Mouse (Mus musculus) stomach, postnatal 0 days (tissue): ENCODE data around the gene Rmi2. TPM values are rescaled to one million over a fixed set of nuclear protein-coding genes. Genes with fewer than 3 reads are reported as not detected.

Source experiments
- ATAC-seq: fragments of 200-750 bp; cut with Nextera tagmentation; 2 replicates; pipeline ENCODE4 v1.8.0; 2017; ENCODE audit not compliant: low FRiP score, low TSS enrichment
- DNase-seq: peaks from one replicate; pipeline ENCODE4 v3.0.0-alpha.2; 2016; ENCODE audit warnings: low spot score
- H3K27ac ChIP-seq: fragments of 300-500 bp; sonication (generic); replicated peaks from 2 replicates; pipeline ENCODE4 v1.5.1; 2014; ENCODE audit warnings: mild to moderate bottlenecking, control low read depth
- H3K27me3 ChIP-seq: fragments of 300-500 bp; sonication (generic); 2 replicates; pipeline ENCODE4 v1.6.1; 2014; ENCODE audit warnings: low read length; ENCODE audit not compliant: control insufficient read depth, insufficient read depth
- H3K36me3 ChIP-seq: fragments of 300-500 bp; sonication (generic); 2 replicates; pipeline ENCODE4 v1.6.1; 2014; ENCODE audit warnings: low read length, mixed read lengths; ENCODE audit not compliant: control insufficient read depth, insufficient read depth
- H3K4me1 ChIP-seq: fragments of 300-500 bp; sonication (generic); replicated peaks from 2 replicates; pipeline ENCODE4 v1.6.1; 2014; ENCODE audit warnings: antibody characterized with exemption; ENCODE audit not compliant: control insufficient read depth, insufficient read depth
- H3K4me2 ChIP-seq: fragments of 300-500 bp; sonication (generic); replicated peaks from 2 replicates; pipeline ENCODE4 v1.6.1; 2014; ENCODE audit warnings: low read depth, mild to moderate bottlenecking, control low read depth, moderate library complexity
- H3K4me3 ChIP-seq: fragments of 300-500 bp; sonication (generic); 2 replicates; pipeline ENCODE4 v1.5.1; 2014; ENCODE audit warnings: low read depth, low read length, control low read depth
- H3K9ac ChIP-seq: fragments of 300-500 bp; sonication (generic); 2 replicates; pipeline ENCODE4 v1.6.1; 2014; ENCODE audit warnings: mild to moderate bottlenecking, low read length, control low read depth, mixed read lengths
- H3K9me3 ChIP-seq: fragments of 300-500 bp; sonication (generic); 2 replicates; pipeline ENCODE4 v1.6.1; 2016; ENCODE audit warnings: low read length; ENCODE audit not compliant: control insufficient read depth
- CTCF ChIP-seq: IDR thresholded peaks from 2 replicates; pipeline ENCODE4 v1.5.1; 2016; ENCODE audit warnings: antibody characterized with exemption, low read depth, mild to moderate bottlenecking, moderate library complexity
- EP300 ChIP-seq: optimal IDR thresholded peaks from 2 replicates; pipeline ENCODE3; 2016; ENCODE audit warnings: antibody characterized with exemption
- WGBS: fragments of 180-500 bp; shearing (Covaris S2); extraction: QIAGEN DNeasy Blood & Tissue Kit; methylation state at CpG from one replicate; pipeline ENCODE4 v1.1.7; 2014; 5-methylcytosine and 5-hydroxymethylcytosine counted together
- polyA plus RNA-seq: library from polyadenylated mRNA; unstranded; fragments of >200 nt; fragmentation: Nextera tagmentation; extraction: Ambion mirVana; gene quantifications from 2 replicates; pipeline ENCODE4 v1.2.1, GENCODE M21; 2015

The Rmi2 gene
- polyA plus RNA-seq, 1 experiment from 2014 or later, result 0.76 TPM

DNA sequence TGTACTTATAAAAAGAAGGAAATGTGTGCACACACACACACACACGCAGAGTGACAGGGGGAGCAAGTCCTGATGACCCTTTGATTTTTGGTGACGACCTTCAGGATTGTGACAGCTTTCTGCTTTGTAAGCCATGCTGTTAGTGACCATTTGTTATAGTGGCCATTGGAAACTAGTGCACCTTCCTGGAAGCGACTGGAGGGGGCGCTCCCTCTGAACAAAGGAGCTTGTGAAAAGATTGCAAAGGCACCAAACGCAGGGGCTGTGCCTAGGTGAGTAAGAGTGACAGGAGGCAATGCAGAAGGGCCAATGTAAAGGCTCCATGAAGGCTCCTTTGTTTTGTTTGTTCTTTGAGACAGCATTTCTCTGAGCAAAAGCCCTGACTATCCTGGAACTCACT is 68.0 kb downstream of the Rmi2 start:
- WGBS, result 71% methylated on average over 5 of the region's 5 CpGs
- Histone ChIP-seq H3K4me2 (no peak overlapping the region), H3K9me3 (no peaks in the 10 kb centered on the region), H3K4me3 (no peak overlapping the region), H3K27me3 (no peaks in the 10 kb centered on the region), H3K27ac (no peak overlapping the region), H3K4me1 (no peaks in the 10 kb centered on the region; the same call in 1 of the 2 replicates), H3K9ac (no peak overlapping the region), H3K36me3 (no peaks in the 10 kb centered on the region)
- DNase-seq (no peak), ATAC-seq (no peak)
- TF ChIP-seq CTCF, result peak; percentile 33; the same call in 1 of the 2 replicates
- TF ChIP-seq EP300, result no peak

- no peak overlapping the region for H3K27ac ChIP-seq
- no peak overlapping the region for H3K4me3 ChIP-seq
- H3K36me3 ChIP-seq, result no peaks in the 10 kb centered on the region
- ATAC-seq (peak; percentile 82), DNase-seq (peak; percentile 38)
- no peaks in the 10 kb centered on the region for H3K27me3 ChIP-seq
- no peak for TF ChIP-seq EP300
- no peak for TF ChIP-seq CTCF
- no peak overlapping the region for H3K4me2 ChIP-seq
- H3K9me3 ChIP-seq, result no peaks in the 10 kb centered on the region
- WGBS, result 42% methylated on average over 5 of the region's 5 CpGs
- no peak overlapping the region for H3K9ac ChIP-seq
- H3K4me1 ChIP-seq, result no peaks in the 10 kb centered on the region; the same call in 1 of the 2 replicates
Observed at GRCm38 (mm10) chr16:10905661-10906113, 70.8 kb downstream of the Rmi2 start.

DNA sequence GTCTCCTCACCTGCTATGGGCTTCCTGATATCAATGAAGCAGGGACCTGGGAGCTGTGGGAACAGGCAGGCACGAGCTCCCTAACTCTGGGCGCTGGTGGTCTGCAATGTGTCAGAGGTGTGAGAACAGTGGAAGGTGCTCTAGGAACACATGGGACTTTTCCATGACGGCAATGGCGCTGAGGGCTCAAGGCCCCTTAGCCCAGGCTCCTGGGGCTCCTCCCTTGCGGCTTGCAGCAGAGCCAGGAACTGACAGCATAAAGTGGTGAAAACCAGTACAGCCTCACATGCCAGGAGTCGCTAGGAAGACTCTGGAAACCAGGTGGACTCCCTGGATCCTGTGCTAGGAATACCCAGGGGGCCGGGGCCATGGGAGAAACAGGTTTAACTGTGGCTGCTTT is 75.7 kb downstream of the Rmi2 start:
- Histone ChIP-seq H3K9me3 (no peaks in the 10 kb centered on the region), H3K9ac (no peak overlapping the region), H3K4me1 (no peaks in the 10 kb centered on the region), H3K27me3 (no peaks in the 10 kb centered on the region), H3K27ac (no peak overlapping the region), H3K4me2 (no peak overlapping the region), H3K36me3 (no peaks in the 10 kb centered on the region), H3K4me3 (no peak overlapping the region)
- DNase-seq (no peak), ATAC-seq (no peak)
- TF ChIP-seq EP300 (no peak), CTCF (no peak)
- WGBS, result 74% methylated on average over 7 of the region's 7 CpGs

GRCm38 (mm10) chr16:10911061-10911460 is 76.2 kb downstream of the Rmi2 start:
- TF ChIP-seq EP300 (no peak), CTCF (no peak)
- H3K4me1 ChIP-seq, result no peaks in the 10 kb centered on the region
- H3K4me3 ChIP-seq, result no peak overlapping the region
- no peak for DNase-seq
- WGBS, result 76% methylated on average over 2 of the region's 2 CpGs
- no peak overlapping the region for H3K9ac ChIP-seq
- no peak overlapping the region for H3K4me2 ChIP-seq
- H3K9me3 ChIP-seq, result no peaks in the 10 kb centered on the region
- ATAC-seq, result no peak
- H3K27ac ChIP-seq, result no peak overlapping the region
- no peaks in the 10 kb centered on the region for H3K36me3 ChIP-seq
- no peaks in the 10 kb centered on the region for H3K27me3 ChIP-seq

DNA sequence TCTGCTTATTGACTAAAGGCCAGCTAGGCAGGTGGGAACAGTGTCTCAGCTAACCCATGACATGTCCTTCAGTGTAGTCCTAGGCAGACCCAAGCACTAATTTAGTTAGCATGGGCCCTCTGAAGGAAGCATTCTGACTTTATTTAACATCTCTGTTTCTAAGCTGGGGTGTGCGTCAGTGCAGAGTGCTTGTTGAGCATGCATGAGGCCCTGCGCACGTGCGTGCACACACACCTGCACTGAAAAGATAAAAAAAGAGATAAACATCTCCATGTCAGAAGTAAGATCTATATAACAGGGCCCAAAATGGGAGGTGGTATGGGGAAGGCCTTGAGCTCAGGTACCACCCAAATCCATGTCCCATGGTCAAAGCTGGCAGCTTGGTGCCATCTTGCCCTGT is 80.2 kb downstream of the Rmi2 start:
- H3K27ac ChIP-seq, result no peak overlapping the region
- no peak overlapping the region for H3K9ac ChIP-seq
- 93% methylated on average over 4 of the region's 4 CpGs for WGBS
- H3K9me3 ChIP-seq, result no peaks in the 10 kb centered on the region
- no peak overlapping the region for H3K4me3 ChIP-seq
- ATAC-seq (no peak), DNase-seq (no peak)
- TF ChIP-seq EP300 (no peak), CTCF (no peak)
- no peaks in the 10 kb centered on the region for H3K27me3 ChIP-seq
- no peaks in the 10 kb centered on the region for H3K4me1 ChIP-seq
- no peaks in the 10 kb centered on the region for H3K36me3 ChIP-seq
- H3K4me2 ChIP-seq, result no peak overlapping the region

GRCm38 (mm10) chr16:10916271-10916670 is 81.4 kb downstream of the Rmi2 start:
- DNase-seq (no peak), ATAC-seq (no peak)
- Histone ChIP-seq H3K9ac (no peak overlapping the region), H3K9me3 (no peaks in the 10 kb centered on the region), H3K4me2 (no peak overlapping the region), H3K27me3 (no peaks in the 10 kb centered on the region), H3K4me3 (no peak overlapping the region), H3K27ac (no peak overlapping the region), H3K36me3 (no peaks in the 10 kb centered on the region), H3K4me1 (no peaks in the 10 kb centered on the region)
- no peak for TF ChIP-seq CTCF
- TF ChIP-seq EP300, result no peak
- 32% methylated on average over 3 of the region's 3 CpGs for WGBS
